Mouse (Mus musculus) monocyte, adult 5-6 weeks (primary cell): ENCODE data around the gene Rpusd2. TPM values are rescaled to one million over a fixed set of nuclear protein-coding genes. Genes with fewer than 3 reads are reported as not detected.
"Not testable (repeated sequence)": the region's sequence is repeated elsewhere in the genome, so short reads cannot be mapped to it uniquely, and the experiment has no call there.

Experiments used
- ATAC-seq: fragments of 153-309, 156-312 bp; replicated peaks from 2 replicates; pipeline ENCODE4 v1.8.0; 2017; ENCODE audit warnings: mild to moderate bottlenecking; ENCODE audit not compliant: low TSS enrichment, insufficient number of reproducible peaks, severe bottlenecking, poor library complexity, low FRiP score
- total RNA-seq: library from RNA; stranded (forward); fragments of 200-1000, 200-491, 200-594 nt; gene quantifications from 3 replicates; pipeline ENCODE4 v1.2.3, GENCODE M21; 2017

Rpusd2 gene
- 3.7 to 5.5 TPM (median 4.3 TPM) in 3 replicates for total RNA-seq

- peak; percentile 98 for ATAC-seq
Observed at GRCm38 (mm10) chr2:119034656-119035396, at the start of gene Rpusd2. Gene Rpusd2 (plus strand): TSS chr2:119034790.

- ATAC-seq, result no peak
Observed at GRCm38 (mm10) chr2:118995490-118995889, 39.1 kb upstream of the Rpusd2 start.

- ATAC-seq, result no peak
Observed at GRCm38 (mm10) chr2:118995919-118996797, 38.4 kb upstream of the Rpusd2 start.

DNA sequence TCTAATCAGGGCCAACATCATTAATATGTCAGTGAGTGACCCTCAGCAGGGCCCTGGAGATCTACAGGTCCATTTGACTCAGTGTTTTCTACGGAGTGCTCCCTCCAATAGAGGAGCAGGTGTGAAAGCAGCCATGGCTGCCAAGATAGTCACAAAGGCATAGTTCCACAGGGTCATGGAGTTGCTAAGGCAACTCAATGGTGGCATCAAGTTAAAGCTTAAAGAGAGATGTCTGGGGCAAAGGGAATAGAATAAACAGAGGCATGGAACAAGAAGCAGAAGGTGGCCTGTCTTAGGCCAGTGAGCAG is 37.8 kb upstream of the Rpusd2 start:
- ATAC-seq, result no peak

- no peak for ATAC-seq
Observed at GRCm38 (mm10) chr2:118998115-118998866, 36.3 kb upstream of the Rpusd2 start.

DNA sequence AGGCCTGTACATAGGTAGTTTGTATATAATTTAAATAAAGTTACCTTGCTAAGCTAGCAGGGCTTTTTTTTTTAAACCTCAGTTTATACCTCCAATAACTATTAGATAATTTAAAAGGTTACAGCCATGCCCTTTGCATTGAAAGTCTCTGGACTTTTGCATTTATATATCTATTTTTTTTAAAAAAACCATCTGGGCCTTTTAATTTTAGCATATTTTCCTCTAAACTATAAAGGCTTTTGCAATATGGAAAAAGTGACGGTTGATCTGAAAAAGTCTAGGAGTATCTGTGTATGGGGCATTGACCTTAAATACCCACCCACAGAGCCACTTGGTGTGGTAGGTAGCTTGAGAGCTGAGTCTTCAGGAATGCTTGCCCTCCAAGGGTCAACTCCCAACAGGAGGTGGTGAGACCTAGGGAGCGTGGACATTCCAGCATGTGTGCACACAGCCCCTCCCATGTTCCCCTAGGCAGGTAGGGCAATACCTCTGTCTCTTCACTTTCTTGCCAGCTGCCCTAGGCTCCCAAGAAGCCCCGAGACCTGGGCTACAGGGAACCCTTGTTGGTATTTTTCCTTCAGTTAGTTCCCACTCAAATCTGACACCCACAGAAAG is 35.5 kb upstream of the Rpusd2 start:
- ATAC-seq, result no peak

- ATAC-seq, result no peak
Observed at GRCm38 (mm10) chr2:119006886-119007285, 27.7 kb upstream of the Rpusd2 start.

GRCm38 (mm10) chr2:119009376-119009775 is 25.2 kb upstream of the Rpusd2 start:
- ATAC-seq, result no peak

DNA sequence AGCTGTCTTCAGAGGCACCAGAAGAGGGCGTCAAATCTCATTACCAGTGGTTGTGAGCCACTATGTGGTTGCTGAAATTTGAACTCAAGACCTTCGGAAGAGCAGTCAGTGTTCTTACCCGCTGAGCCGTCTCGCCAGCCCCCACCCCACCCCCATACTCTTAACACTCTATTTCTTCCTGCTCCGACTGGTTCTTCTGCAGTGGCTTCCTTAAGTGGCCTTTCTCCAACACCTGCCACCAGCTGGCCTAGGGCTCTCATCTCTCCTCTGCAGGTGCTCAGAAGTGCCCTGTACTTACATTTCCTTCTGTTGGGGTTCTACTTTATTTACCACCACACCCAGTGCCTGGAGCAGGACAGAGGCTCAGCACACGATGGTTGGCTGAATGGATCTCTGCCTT is 19.6 kb upstream of the Rpusd2 start:
- ATAC-seq, result no peak

GRCm38 (mm10) chr2:119015604-119016180 is 18.9 kb upstream of the Rpusd2 start:
- ATAC-seq, result peak; percentile 94

GRCm38 (mm10) chr2:119016312-119016711 is 18.3 kb upstream of the Rpusd2 start:
- not testable (repeated sequence) for ATAC-seq

DNA sequence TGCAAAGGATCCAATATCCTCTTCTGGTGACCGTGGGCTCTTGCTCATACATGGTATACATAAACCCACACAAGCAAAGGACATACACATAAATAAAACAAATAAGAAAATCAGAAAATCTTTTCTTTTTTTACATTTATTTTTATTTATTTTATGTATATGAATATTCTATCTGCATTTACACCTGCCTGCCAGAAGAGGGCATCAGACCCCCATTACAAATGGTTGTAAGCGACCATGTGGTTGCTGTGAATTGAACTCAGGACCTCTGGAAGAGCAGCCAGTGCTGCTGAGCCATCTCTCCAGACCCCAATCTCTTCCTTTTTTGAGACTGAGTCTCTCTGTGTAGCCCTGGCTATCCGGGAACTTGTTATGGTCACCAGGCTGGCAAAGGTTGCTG is 16.9 kb upstream of the Rpusd2 start:
- no peak for ATAC-seq

- ATAC-seq, result no peak
Observed at GRCm38 (mm10) chr2:119018391-119019122, 16.0 kb upstream of the Rpusd2 start.

- ATAC-seq, result no peak
Observed at GRCm38 (mm10) chr2:119019131-119019530, 15.5 kb upstream of the Rpusd2 start.

DNA sequence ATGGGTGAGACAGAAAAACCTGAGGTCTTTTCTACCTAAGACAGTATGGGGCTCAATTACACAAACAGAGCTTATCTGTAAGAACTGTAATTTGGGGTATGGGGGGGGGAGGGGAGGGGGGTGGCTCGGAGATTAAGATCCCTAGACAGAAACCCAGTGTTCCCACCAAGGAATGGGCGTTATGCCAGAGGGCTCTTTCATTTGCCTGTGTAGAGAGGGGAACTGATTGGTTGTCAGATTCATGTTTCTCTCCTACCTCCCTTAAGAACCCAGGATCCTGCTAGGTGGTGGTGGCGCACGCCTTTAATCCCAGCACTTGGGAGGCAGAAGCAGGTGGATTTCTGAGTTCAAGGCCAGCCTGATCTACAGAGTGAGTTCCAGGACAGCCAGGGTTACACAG is 15.1 kb upstream of the Rpusd2 start:
- ATAC-seq, result no peak

DNA sequence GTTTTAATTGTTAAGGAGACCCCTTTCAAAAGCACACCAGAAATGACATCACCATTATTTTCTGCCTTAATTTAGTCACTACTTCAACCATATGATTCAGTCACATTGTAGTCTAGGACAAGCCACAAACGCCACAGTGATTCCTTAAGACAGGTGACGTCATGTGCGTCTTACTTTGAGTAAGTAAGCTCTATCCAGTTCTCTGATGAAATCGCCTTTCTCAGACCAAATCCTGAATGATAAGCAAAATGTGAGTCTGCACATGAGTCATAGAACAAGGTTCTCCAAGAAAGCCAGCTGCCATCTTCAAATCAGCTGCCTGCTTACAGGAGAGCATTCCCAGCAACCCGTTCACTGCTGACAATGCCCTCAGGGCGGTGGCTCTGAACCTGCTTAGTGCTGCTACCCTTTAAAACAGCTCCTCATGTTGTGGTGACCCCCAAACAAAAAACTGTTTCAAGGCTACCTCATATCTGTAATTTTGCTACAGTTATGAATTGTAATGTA is 11.4 kb upstream of the Rpusd2 start:
- ATAC-seq, result no peak

DNA sequence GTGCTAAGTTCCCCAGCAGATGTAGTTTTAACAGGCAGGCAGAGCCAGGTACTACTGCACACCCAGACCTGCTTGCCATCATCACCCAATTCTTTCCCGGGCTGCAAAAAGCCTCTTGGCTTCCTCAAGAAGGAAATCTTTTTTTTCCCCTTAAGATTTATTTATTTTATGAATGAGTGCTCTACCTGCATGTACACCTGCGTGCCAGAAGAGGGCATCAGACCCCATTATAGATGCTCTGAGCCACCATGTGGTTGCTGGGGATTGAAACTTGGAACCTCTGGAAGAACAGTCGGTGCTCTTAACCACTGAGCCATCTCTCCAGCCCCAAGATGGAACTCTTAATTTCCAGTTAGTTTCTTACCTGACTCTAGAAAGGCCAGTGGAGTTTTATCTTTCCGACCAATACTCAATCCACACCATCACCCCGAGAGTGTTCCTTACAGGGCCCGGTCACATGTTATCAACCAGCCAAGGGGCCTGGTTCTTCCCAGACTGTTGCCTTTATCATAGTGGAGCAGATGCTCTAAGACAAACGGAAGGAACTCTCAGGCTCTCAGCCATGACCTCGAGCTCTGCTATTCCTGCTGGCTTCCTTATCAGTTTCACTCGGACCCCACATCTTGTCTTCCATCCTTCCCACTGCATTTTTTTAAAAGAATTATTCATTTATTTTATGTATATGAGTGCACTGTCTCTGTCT is 9.9 kb upstream of the Rpusd2 start:
- no peak for ATAC-seq
